In genomic region chr9:37232201-37233195, GRCm38 (mm10) we compare ENCODE assay signal across 17 mouse cellular contexts. TPM values are rescaled to one million over a fixed set of nuclear protein-coding genes. Genes with fewer than 3 reads are reported as not detected.
A peak's percentile ranks its signal among the peaks of the same experiment; 100 is the strongest.
DNase-seq lines count a peak whose midpoint lies in the region; ATAC-seq and TF ChIP-seq lines count a peak whose summit lies in the region.
"Had no signal": no experiment of that assay in that cellular context is flagged by ENCODE, and none has a peak within 500 bp of the region (broad histone marks: within the 10 kb centered on the region; RNA-seq: fewer than 3 reads in every experiment).

No protein-coding gene starts in this region.

- DNase-seq in adrenal gland, adult 2 months, result peak; percentile 42
- no peak for DNase-seq in adrenal gland, adult 18-20 months (ENCODE audit: low spot score in 2 of 2)
- DNase-seq in heart, postnatal 25 days (ENCODE audit: low spot score), result no peak
- DNase-seq in limb, embryonic 10.5 days (ENCODE audit: low spot score), result no peak
- DNase-seq: B cell, adult 2 months; cerebellum, postnatal 36 days; heart, adult 11 months; kidney, adult 2 months; lung, postnatal 14 days had no signal

- 0 out of 2 replicates have a peak overlapping the region, but pooled peaks have one; percentile 33 for H3K9ac ChIP-seq in midbrain, embryonic 16.5 days (ENCODE audit: low read depth, low read length)
- H3K9ac ChIP-seq in midbrain, embryonic 15.5 days, result no peak overlapping the region
- H3K9ac ChIP-seq in kidney, embryonic 15.5 days, result no peak overlapping the region
- H3K9ac ChIP-seq: hindbrain, embryonic 14.5 days; liver, embryonic 15.5 days; neural tube, embryonic 15.5 days had no signal

- H3K27ac ChIP-seq in midbrain, embryonic 16.5 days (ENCODE audit: low read length), result no peak overlapping the region
- no peak overlapping the region for H3K27ac ChIP-seq in midbrain, embryonic 15.5 days
- peak overlapping the region; percentile 18; the same call in 1 of the 2 replicates for H3K27ac ChIP-seq in embryonic fibroblast, embryonic 13.5 days (ENCODE audit: insufficient read depth, low read length)
- H3K27ac ChIP-seq in limb, embryonic 10.5 days, result no peak overlapping the region
- H3K27ac ChIP-seq in kidney, embryonic 15.5 days, result no peak overlapping the region
- H3K27ac ChIP-seq: hindbrain, embryonic 14.5 days; liver, embryonic 15.5 days; neural tube, embryonic 15.5 days had no signal

- no peak for TF ChIP-seq CTCF in embryonic fibroblast, embryonic 13.5 days (IDR thresholded peaks at IDR 0.05; ENCODE audit: borderline replicate concordance, insufficient read depth, low read length)

- ATAC-seq in midbrain, embryonic 16.5 days, result no peak
- no peak for ATAC-seq in midbrain, embryonic 15.5 days (replicated peaks)
- ATAC-seq in kidney, embryonic 15.5 days (replicated peaks; ENCODE audit: low FRiP score), result no peak
- ATAC-seq: activated CD4-positive, CD25-positive, alpha-beta regulatory T cell, adult 4 months had no signal

- no peak for TF ChIP-seq POLR2A in embryonic fibroblast, embryonic 13.5 days (IDR thresholded peaks at IDR 0.05; ENCODE audit: low read depth, low read length)

- H3K4me1 ChIP-seq in midbrain, embryonic 16.5 days (ENCODE audit: control insufficient read depth, insufficient read depth, low read length), result peaks cover 4% of the 10 kb centered on the region; the same call in 1 of the 2 replicates
- H3K4me1 ChIP-seq in midbrain, embryonic 15.5 days, result peaks cover 8% of the 10 kb centered on the region; the same call in 1 of the 2 replicates
- peaks cover 13% of the 10 kb centered on the region; the same call in 1 of the 2 replicates for H3K4me1 ChIP-seq in embryonic fibroblast, embryonic 13.5 days (ENCODE audit: control insufficient read depth, insufficient read depth, low read length)
- H3K4me1 ChIP-seq in limb, embryonic 10.5 days, result peaks cover 17% of the 10 kb centered on the region
- H3K4me1 ChIP-seq in kidney, embryonic 15.5 days, result no peaks in the 10 kb centered on the region
- H3K4me1 ChIP-seq: liver, embryonic 15.5 days had no signal

- H3K27me3 ChIP-seq in midbrain, embryonic 16.5 days (ENCODE audit: control insufficient read depth, insufficient read depth, low read depth, low read length), result no peaks in the 10 kb centered on the region
- no peaks in the 10 kb centered on the region for H3K27me3 ChIP-seq in midbrain, embryonic 15.5 days (replicated peaks)
- peaks cover 32% of the 10 kb centered on the region for H3K27me3 ChIP-seq in limb, embryonic 10.5 days (ENCODE audit: low read depth, poor library complexity, severe bottlenecking)
- no peaks in the 10 kb centered on the region for H3K27me3 ChIP-seq in kidney, embryonic 15.5 days
- H3K27me3 ChIP-seq: liver, embryonic 15.5 days had no signal

- no peak overlapping the region for H3K4me3 ChIP-seq in midbrain, embryonic 16.5 days (ENCODE audit: low read depth, low read length)
- no peak overlapping the region for H3K4me3 ChIP-seq in midbrain, embryonic 15.5 days
- no peak overlapping the region for H3K4me3 ChIP-seq in embryonic fibroblast, embryonic 13.5 days (ENCODE audit: insufficient read depth, low read length)
- H3K4me3 ChIP-seq in limb, embryonic 10.5 days, result no peak overlapping the region
- no peak overlapping the region for H3K4me3 ChIP-seq in kidney, embryonic 15.5 days (replicated peaks)
- H3K4me3 ChIP-seq: liver, embryonic 15.5 days; neural tube, embryonic 15.5 days had no signal

- no peak overlapping the region for H3K4me2 ChIP-seq in midbrain, embryonic 16.5 days (ENCODE audit: low read length)
- no peak overlapping the region for H3K4me2 ChIP-seq in midbrain, embryonic 15.5 days
- no peak overlapping the region for H3K4me2 ChIP-seq in kidney, embryonic 15.5 days
- H3K4me2 ChIP-seq: hindbrain, embryonic 14.5 days; liver, embryonic 15.5 days; neural tube, embryonic 15.5 days had no signal

- 53% methylated on average over 22 of the region's 22 CpGs for WGBS in midbrain, embryonic 16.5 days
- 52% methylated on average over 22 of the region's 22 CpGs for WGBS in midbrain, embryonic 15.5 days
- WGBS in limb, embryonic 10.5 days, result 62% methylated on average over 22 of the region's 22 CpGs
- 67% methylated on average over 22 of the region's 22 CpGs for WGBS in kidney, embryonic 15.5 days

- H3K9me3 ChIP-seq in midbrain, embryonic 16.5 days (replicated peaks; ENCODE audit: control insufficient read depth, low read length, poor library complexity, severe bottlenecking), result no peaks in the 10 kb centered on the region
- H3K9me3 ChIP-seq in midbrain, embryonic 15.5 days, result no peaks in the 10 kb centered on the region
- H3K9me3 ChIP-seq in limb, embryonic 10.5 days (replicated peaks), result no peaks in the 10 kb centered on the region
- H3K9me3 ChIP-seq in kidney, embryonic 15.5 days (replicated peaks), result no peaks in the 10 kb centered on the region
- H3K9me3 ChIP-seq: liver, embryonic 15.5 days; neural tube, embryonic 15.5 days had no signal

- intact Hi-C loops in heart, postnatal 25 days (cut with DNase I), result no loop called here

- H3K36me3 ChIP-seq in midbrain, embryonic 16.5 days (ENCODE audit: control insufficient read depth, insufficient read depth, low read length), result no peaks in the 10 kb centered on the region
- H3K36me3 ChIP-seq in midbrain, embryonic 15.5 days (replicated peaks), result no peaks in the 10 kb centered on the region
- H3K36me3 ChIP-seq in limb, embryonic 10.5 days, result no peaks in the 10 kb centered on the region
- no peaks in the 10 kb centered on the region for H3K36me3 ChIP-seq in kidney, embryonic 15.5 days
- H3K36me3 ChIP-seq: liver, embryonic 15.5 days; neural tube, embryonic 15.5 days had no signal

RNA-seq across cellular contexts. Expression of gene Slc37a2, which starts 23.0 kb away (rescaled TPM):
- total RNA-seq in adrenal gland, adult 2 months (2021), result 10 to 100 TPM; 52.8 to 58.4 TPM
- polyA plus RNA-seq in adrenal gland, adult 2 months (2012; rRNA removed), result 46.7 and 51.0 TPM in 2 replicates
- total RNA-seq in adrenal gland, adult 18-20 months (2021), result 10 to 100 TPM; 22.8 to 44.7 TPM
- polyA plus RNA-seq in midbrain, embryonic 16.5 days (2015; fragmentation: Nextera tagmentation; extraction: Ambion mirVana), result 0.76 and 1.7 TPM in 2 replicates
- polyA plus RNA-seq in midbrain, embryonic 15.5 days (2015; fragmentation: Nextera tagmentation; extraction: Ambion mirVana), result 0.81 and 1.6 TPM in 2 replicates
- 1.9 and 2.2 TPM in 2 replicates for polyA plus RNA-seq in embryonic fibroblast, embryonic 13.5 days (2011; ENCODE audit: insufficient read length, low read depth, missing spikeins)
- 1 to 10 TPM; 3.6 to 4.2 TPM for total RNA-seq in heart, postnatal 25 days (2021)
- polyA plus RNA-seq in limb, embryonic 10.5 days (2016; fragmentation: Nextera tagmentation; extraction: Ambion mirVana), result 2.0 and 2.5 TPM in 2 replicates
- polyA plus RNA-seq in kidney, embryonic 15.5 days (2015; fragmentation: Nextera tagmentation; extraction: Ambion mirVana), result 1.9 and 4.5 TPM in 2 replicates

RNA-seq across cellular contexts. Expression of gene Tmem218, which starts 24.5 kb away (rescaled TPM):
- 1 to 10 TPM; 4.2 to 8.6 TPM for total RNA-seq in adrenal gland, adult 2 months (2021)
- polyA plus RNA-seq in adrenal gland, adult 2 months (2012; rRNA removed), result 1.5 and 1.7 TPM in 2 replicates
- total RNA-seq in adrenal gland, adult 18-20 months (2021), result 1 to 10 TPM; 5.0 to 5.6 TPM
- 9.2 and 10.0 TPM in 2 replicates for polyA plus RNA-seq in midbrain, embryonic 16.5 days (2015; fragmentation: Nextera tagmentation; extraction: Ambion mirVana)
- polyA plus RNA-seq in midbrain, embryonic 15.5 days (2015; fragmentation: Nextera tagmentation; extraction: Ambion mirVana), result 8.7 and 9.0 TPM in 2 replicates
- polyA plus RNA-seq in embryonic fibroblast, embryonic 13.5 days (2011; ENCODE audit: insufficient read length, low read depth, missing spikeins), result 4.1 and 6.3 TPM in 2 replicates
- 1 to 10 TPM; 6.5 to 7.8 TPM for total RNA-seq in heart, postnatal 25 days (2021)
- 6.5 and 10.4 TPM in 2 replicates for polyA plus RNA-seq in limb, embryonic 10.5 days (2016; fragmentation: Nextera tagmentation; extraction: Ambion mirVana)
- polyA plus RNA-seq in kidney, embryonic 15.5 days (2015; fragmentation: Nextera tagmentation; extraction: Ambion mirVana), result 11.4 and 11.7 TPM in 2 replicates
